Mouse (Mus musculus) heart, embryonic 14.5 days (tissue): ENCODE measurements at regions not wholly inside any gene's neighbourhood (a gene's known extent, or its start where the extent isn't known, plus 50 kb on each side); places are given as distances from the start of the nearest gene placed in this dataset.

ENCODE experiments used
- ATAC-seq: fragments of 200-750 bp; cut with Nextera tagmentation; 2 replicates; pipeline ENCODE4 v1.8.0; 2017; ENCODE audit warnings: low read depth, moderate TSS enrichment; ENCODE audit not compliant: insufficient number of reproducible peaks, insufficient read depth, low FRiP score
- H3K27ac ChIP-seq, 2 experiments: fragments of 200-500 bp in 1 of 2; fragments of 300-500 bp in 1 of 2; sonication (generic) in 1 of 2; replicated peaks in 1 of 2; 2 replicates each; pipeline ENCODE4 v1.5.1; 2012 to 2014; ENCODE audit warnings: low read depth in 2 of 2, low read length in 2 of 2, control low read depth in 1 of 2, mild to moderate bottlenecking in 1 of 2, mixed read lengths in 1 of 2; ENCODE audit not compliant: control insufficient read depth in 1 of 2, insufficient read depth in 1 of 2
- H3K27me3 ChIP-seq: fragments of 300-500 bp; sonication (generic); 2 replicates; pipeline ENCODE4 v1.6.1; 2014; ENCODE audit warnings: mild to moderate bottlenecking, low read length, control low read depth; ENCODE audit not compliant: control insufficient read depth, insufficient read depth
- H3K36me3 ChIP-seq: fragments of 300-500 bp; sonication (generic); 2 replicates; pipeline ENCODE4 v1.6.1; 2014; ENCODE audit warnings: mild to moderate bottlenecking, control low read depth, low read length, mixed read lengths; ENCODE audit not compliant: control insufficient read depth, insufficient read depth
- H3K4me1 ChIP-seq, 2 experiments: fragments of 200-500 bp in 1 of 2; fragments of 300-500 bp in 1 of 2; sonication (generic) in 1 of 2; 2 replicates each; pipeline ENCODE4 v1.6.1; 2012 to 2014; ENCODE audit warnings: low read length in 2 of 2, control low read depth in 1 of 2, mixed read lengths in 1 of 2; ENCODE audit not compliant: control insufficient read depth in 2 of 2, insufficient read depth in 2 of 2
- H3K4me2 ChIP-seq: fragments of 300-500 bp; sonication (generic); 2 replicates; pipeline ENCODE4 v1.6.1; 2014; ENCODE audit warnings: mild to moderate bottlenecking, low read length
- H3K4me3 ChIP-seq, 2 experiments: fragments of 200-500 bp in 1 of 2; fragments of 300-500 bp in 1 of 2; sonication (generic) in 1 of 2; 2 replicates each; pipeline ENCODE4 v1.5.1; 2012 to 2014; ENCODE audit warnings: low read length in 2 of 2, mild to moderate bottlenecking in 2 of 2, control low read depth in 1 of 2, low read depth in 1 of 2, moderate library complexity in 1 of 2; ENCODE audit not compliant: control insufficient read depth in 1 of 2, insufficient read depth in 1 of 2
- H3K9ac ChIP-seq: fragments of 300-500 bp; sonication (generic); 2 replicates; pipeline ENCODE4 v1.6.1; 2014; ENCODE audit warnings: mild to moderate bottlenecking, low read length
- H3K9me3 ChIP-seq: fragments of 300-500 bp; sonication (generic); 2 replicates; pipeline ENCODE4 v1.6.1; 2016; ENCODE audit warnings: low read length, control low read depth; ENCODE audit not compliant: control insufficient read depth
- WGBS: fragments of 180-500 bp; shearing (Covaris S2); extraction: QIAGEN DNeasy Blood & Tissue Kit; methylation state at CpG from one replicate; pipeline ENCODE4 v1.1.7; 2014; 5-methylcytosine and 5-hydroxymethylcytosine counted together

- Histone ChIP-seq H3K9me3 (0 out of 2 replicates have a peak, but pooled peaks cover 3% of the 10 kb centered on the region), H3K27me3 (no peaks in the 10 kb centered on the region), H3K27ac (no peak overlapping the region), H3K36me3 (no peaks in the 10 kb centered on the region), H3K9ac (no peak overlapping the region), H3K4me2 (no peak overlapping the region), H3K4me1 (peaks cover 22 to 26% of the 10 kb centered on the region in 2 experiments), H3K4me3 (no peak overlapping the region)
- ATAC-seq, result no peak
- 80% methylated on average over 8 of the region's 8 CpGs for WGBS
Measured at GRCm38 (mm10) chr4:154782291-154782690, 55.0 kb upstream of the Ttc34 start.

GRCm38 (mm10) chr4:154785282-154785987 is 51.8 kb upstream of the Ttc34 start:
- Histone ChIP-seq H3K9me3 (no peaks in the 10 kb centered on the region), H3K4me3 (no peak overlapping the region), H3K27me3 (no peaks in the 10 kb centered on the region), H3K4me1 (peaks cover 37 to 42% of the 10 kb centered on the region in 2 experiments), H3K36me3 (no peaks in the 10 kb centered on the region), H3K4me2 (peak overlapping the region; percentile 16), H3K9ac (peak overlapping the region; percentile 34; the same call in 1 of the 2 replicates), H3K27ac (peak overlapping the region; percentile 58 to 80)
- 25% methylated on average over 8 of the region's 8 CpGs for WGBS
- peak; percentile 28; the same call in 1 of the 2 replicates for ATAC-seq

GRCm38 (mm10) chr4:154787190-154787589 is 50.1 kb upstream of the Ttc34 start:
- no peak overlapping the region for H3K4me3 ChIP-seq
- no peaks in the 10 kb centered on the region for H3K36me3 ChIP-seq
- H3K4me1 ChIP-seq, result peaks cover 31 to 35% of the 10 kb centered on the region in 2 experiments
- no peak for ATAC-seq
- H3K27me3 ChIP-seq, result no peaks in the 10 kb centered on the region
- no peak overlapping the region for H3K4me2 ChIP-seq
- H3K9me3 ChIP-seq, result no peaks in the 10 kb centered on the region
- WGBS, result 79% methylated on average over 8 of the region's 8 CpGs
- no peak overlapping the region for H3K9ac ChIP-seq
- H3K27ac ChIP-seq, result 0 out of 4 replicates have a peak overlapping the region, but pooled peaks of 1 of the 2 experiments have one; percentile 71
